Mouse (Mus musculus): ENCODE data around the gene Rpap1. TPM values are rescaled to one million over a fixed set of nuclear protein-coding genes. Genes with fewer than 3 reads are reported as not detected.

The Rpap1 gene
- total RNA-seq, 1 experiment from 2014 or later: 26.8 TPM

DNA sequence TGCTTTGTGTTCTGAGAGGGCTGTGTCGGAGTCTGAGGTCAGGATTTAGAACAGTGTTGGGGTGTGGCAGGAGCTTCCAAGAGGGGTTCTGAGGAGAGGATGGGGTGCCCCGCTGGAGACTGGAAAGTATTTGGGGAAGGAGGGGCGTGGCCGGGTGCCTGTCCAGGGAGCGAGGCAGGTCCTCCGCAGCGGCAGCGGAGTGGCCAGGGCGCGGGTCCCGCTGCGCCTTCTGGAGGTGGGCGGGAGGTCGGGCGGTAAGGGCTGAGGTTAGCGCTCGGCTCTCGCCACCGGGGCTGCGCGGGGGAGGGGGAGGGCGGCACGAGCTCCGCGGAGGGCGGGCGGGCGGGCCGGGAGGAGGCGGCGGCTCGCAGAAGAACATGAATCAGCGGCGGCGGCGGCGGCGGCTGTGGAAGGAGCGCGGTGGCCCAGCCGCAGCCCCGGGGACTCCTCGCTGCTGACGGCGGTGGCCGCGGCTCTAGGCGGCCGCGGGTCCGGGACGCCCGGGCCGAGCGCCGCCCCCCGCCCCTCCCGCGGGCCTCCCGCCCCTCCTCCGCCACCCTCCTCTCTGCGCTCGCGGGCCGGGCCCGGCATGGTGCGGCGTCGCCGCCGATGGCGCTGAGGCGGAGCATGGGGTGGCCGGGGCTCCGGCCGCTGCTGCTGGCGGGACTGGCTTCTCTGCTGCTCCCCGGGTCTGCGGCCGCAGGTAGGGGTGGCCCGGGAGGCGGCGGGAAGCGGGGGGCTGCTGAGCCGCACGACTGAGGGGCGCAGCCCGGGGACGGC, 12.0 kb upstream of the Rpap1 start:
- peak; percentile 63 for DNase-seq

DNA sequence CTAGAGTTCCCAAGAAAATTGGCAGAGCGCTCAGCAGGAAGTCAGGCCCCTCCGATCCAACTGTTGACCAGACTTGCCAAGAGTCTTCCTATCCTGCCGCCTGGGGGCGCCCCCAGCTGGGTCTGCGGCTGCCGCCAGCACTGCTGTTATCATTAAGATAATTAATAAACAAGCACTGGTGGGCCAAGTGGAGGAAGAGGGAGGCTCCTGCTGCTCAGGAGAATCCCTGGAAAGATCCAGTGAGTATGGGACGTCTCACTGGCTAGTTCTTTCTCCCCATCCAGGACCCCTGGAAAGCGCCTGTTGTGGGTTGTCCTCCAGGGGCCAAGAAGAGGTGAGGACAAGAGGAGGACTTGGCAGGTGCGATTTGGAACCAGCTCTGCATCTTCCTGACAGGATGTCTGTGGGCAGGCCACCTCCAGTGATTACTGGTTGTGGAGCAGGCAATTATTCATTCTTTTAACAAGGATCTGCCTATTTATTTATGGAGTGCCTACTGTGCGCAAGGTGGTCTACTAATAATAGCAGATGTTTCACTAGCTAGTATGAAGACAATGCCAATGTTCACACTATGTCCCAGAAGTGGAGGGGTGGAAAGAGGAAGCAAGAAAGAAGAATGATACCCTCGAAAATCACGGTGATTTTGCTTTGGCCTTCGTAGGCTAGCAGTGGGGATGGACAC, 11.1 kb upstream of the Rpap1 start:
- peak; percentile 69 for DNase-seq

DNA sequence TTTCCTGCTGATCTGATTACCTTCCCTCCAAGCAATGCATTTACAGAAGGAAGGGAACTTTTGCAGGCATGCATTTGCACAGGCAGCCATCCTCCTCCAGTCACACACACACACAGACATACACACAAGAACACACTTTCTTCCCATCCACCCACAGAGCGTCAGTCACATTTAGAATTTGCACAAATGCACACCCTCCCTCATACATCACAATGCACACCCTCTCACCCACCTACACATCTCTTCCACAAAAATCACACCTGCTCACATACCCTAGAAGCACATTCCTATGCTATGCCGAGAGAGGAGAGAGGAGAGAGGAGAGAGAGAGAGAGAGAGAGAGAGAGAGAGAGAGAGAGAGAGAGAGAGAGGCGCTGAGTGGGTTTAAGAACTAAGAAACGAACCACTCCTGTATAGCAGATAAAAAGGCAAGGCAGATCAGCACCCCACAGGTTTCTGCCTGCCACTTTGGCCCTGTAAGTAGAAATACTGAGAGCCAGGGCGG, 10.0 kb upstream of the Rpap1 start, which contains the start of gene Tyro3:
Gene Tyro3 (plus strand): TSS at position 455 of the 505 bp plus-strand sequence.
- no peak for DNase-seq

DNA sequence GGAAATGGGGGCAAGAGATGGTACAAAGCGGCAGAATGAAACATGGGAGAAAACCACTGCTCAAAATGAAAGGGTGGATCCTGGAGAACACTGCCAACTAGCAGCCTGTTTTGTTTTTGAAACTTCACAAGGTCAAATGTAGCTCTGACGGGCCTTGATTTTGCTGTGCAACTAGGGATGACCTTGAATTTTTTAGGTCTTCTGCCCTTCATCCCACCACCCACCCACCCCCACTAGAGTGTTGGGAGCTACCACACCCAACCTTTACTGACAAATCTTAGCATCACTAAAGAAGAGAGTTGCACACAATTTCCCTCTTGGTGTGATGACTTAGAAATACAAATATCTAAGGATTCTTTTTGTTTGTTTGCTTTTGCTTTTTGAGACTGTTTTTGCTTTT, 2.7 kb upstream of the Rpap1 start:
- no peak for DNase-seq

DNA sequence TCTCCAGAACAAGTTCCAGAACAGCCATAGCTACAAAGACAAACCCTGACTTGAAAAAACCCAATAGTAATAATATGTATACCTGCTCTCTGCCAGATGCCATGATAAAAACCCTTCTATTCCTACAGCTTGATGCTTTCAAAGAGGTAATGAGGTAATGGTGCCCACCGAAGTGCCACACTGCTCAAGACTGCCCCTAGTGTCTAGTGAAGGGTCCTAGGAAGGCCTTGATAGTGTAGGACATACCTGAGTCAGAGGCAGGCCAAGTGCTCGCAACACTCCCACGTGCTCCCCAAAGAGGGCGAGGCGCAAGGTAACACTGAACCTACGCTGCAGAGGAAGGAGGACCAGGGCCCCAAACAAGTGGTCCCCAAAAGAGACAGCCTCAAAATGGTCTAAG, 20.1 kb downstream of the Rpap1 start:
- no peak for DNase-seq

DNA sequence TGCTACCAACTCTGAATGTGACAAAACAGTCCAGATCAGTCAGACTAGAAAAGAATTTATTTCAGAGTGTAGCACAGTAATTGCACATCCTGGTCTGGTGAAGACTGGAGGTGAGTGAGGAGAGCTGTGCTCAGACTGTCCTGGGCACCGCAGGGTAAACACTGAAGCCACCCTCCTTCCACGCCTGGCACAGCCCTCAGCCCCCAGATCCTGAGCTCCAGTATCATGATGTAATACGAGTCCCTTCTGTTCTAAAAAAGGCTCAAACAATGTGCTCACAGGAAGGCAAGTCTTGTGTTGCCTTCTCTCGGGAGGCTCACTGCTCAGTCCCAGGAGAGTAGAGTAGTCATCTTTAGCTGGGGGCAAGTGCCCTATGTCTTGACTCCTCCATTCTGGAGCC, 23.4 kb downstream of the Rpap1 start:
- DNase-seq: no peak

DNA sequence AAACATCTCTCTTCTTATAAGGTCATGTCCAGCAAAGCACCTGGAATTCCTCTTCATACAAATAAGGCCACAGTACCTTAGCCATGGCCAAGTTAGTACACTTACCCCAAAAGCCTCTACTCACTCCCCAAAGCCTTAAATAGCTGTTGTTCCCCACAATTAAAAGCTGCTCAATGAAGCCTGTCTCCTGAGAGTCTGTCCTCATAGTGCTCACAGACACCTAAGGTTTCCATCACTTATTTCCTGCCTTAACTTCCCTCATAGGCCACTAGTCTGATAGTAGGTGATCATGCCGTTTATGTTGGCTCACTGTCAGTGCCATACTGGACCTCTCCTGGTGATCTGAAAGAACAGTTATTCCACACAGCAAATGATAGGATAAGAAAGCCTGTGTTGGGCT, 25.1 kb downstream of the Rpap1 start:
- DNase-seq: no peak

DNA sequence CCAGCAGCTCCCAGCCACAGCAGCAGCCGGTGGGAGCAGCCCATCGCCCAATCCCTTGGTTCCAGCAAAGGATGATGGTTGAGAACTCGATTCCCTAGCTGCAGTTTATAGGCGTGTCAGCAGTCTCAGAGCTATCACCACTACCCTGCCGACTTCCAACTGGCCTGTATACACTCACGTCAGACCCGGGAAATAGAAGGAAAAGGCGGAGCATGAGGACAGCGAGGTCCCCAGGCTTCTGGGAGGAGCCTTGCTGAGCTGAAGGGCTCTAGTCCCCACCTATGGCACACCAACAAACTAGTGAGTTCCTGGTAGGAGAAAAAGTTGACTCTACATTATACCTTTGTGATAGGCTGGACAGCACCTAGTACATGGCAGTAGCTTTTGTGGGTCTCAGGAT, 27.1 kb downstream of the Rpap1 start, which contains the start of gene Ltk:
Gene Ltk (minus strand): TSS at position 181 of the 400 bp plus-strand sequence.
- DNase-seq: no peak

DNA sequence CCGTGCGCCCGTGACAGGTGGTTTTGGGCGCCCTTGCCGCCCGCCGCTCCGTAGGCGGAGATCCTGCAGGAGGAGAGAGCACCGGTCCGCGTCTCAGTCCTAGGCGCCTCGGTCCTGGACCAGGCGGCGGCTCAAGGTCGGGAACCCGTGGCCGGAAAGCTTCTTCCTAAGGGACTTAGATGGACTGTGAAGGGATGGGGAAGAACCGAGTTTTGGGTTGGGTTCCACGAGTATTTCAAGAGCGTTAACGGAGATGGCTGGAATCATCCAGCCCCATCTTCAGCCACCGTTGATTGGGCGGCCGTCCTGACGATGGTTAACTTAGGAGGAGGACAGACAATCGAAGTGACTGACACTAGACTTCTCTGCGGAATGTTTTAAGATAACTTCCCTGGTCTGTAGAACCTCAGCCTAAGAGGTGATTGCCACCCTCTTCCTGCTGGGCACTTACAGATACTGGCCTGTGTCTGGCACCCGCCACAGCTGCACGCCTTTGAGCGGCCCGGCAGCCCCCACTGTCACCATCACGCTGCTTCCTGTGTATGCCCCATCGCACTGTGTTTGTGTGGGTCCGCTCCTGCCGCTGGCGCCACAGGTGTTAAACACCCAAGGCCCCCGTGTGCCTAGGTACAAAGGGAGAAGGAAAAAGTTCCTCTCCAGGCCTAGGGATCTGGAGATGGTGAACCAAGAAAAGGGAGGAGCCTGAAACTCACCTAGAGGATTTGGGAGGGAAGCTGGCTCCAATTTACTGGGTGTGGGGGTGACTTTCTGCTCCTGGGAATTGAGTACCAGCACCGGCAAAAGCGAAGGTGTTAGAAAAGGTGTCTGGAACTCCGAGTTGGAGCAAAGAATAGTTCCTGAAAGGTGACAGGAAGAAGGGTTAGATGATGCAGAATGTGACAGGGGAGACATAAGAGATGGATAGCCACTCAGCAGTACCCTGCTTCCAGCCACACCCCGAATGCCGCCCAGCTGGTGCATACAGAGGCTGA, 28.2 kb downstream of the Rpap1 start:
- no peak for DNase-seq

DNA sequence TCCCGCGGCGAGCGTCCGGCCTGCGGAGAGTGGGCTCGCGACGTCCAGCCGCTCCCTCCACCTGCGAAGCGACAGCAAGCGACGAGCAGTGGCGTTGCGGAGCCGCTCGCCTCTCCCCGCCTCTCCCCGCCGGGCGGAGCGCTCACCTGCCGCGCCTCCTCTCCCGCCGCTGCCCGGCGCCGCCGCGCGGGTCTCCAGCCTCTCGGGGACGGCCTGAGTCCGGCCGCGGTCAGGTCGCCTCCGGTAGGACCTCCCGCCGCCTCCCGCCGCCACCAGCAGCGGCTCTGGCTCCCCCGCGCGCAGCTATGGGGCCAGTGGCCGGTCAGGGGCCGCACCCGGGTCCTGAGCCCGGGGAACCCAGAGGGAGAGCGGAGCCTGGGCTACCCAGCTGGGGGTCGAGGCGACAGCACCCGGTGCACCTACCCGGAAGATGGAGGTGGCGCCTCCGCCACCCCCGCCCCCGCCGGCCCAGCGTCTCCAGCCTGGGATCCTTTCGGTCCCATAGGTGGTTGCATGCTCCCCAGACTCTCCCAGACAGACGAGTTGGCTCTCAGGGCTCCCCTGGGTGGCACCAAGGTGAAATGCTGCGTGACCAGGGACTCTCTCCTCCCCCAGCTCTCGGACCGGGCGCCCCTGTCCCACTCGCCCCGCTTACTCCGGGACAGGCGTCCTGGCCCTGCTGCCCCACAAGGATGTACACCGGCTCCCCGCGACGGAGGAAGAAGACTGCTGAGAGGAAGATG, 29.1 kb downstream of the Rpap1 start:
- DNase-seq: peak; percentile 43

DNA sequence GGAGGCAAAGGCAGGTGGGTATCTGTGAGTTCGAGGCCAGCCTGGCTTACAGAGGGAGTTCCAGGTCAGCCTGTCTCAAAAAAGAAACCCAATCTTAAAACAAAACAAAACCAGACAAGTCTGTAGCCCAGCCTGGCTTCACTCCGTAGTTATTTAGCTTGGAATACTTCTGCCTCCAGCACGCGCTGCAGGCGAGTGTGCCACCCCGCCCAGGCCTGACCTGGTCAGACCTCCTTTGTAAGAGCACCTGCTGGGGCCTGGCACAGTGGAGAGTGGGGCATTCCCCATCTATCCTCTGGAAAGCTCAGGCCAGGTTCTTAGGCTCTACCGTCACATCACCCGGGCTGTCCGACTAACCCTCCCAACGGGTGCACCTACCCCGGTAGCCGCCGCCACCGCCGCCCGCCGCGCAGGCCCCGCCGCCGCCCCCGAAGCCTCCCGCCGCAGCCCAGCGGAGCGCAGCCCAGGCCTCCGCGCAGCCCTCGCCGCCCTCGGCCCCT, 29.7 kb downstream of the Rpap1 start:
- DNase-seq: no peak

DNA sequence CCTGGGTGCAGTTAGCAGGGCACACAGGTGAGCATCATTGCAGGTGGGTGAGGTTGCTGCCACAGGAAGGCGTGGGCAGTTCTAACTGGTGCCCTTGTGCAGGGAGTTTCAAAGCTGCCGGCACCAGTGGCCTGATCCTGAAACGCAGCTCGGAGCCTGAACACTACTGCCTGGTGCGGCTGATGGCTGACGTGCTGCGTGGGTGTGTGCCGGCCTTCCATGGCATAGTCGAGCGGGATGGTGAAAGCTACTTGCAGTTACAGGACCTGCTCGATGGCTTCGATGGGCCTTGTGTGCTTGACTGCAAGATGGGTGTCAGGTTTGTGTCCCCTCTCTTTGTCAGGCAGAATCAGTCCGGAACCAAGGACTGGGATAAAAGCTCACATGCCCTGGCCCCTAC, 38.1 kb downstream of the Rpap1 start:
- no peak for DNase-seq

DNA sequence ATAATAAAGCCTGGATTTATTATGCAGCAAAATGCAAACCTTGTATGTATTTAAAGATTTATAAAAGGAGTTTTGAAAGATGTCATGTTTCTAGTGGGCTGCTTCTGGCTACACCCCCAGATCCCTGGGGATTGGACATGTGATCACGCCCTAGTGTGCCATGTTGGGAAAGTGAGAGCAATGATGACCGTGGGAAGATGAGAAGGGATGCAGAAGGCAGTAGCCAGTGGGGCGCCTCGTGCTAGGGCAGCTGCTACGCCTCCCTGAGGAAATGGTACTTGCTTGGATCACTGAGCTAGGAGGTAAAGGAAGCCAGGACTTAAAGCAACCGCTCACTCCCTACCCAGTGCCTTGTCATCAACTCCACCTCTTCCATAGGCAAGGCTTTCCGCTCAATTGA, 39.8 kb downstream of the Rpap1 start:
- no peak for DNase-seq

DNA sequence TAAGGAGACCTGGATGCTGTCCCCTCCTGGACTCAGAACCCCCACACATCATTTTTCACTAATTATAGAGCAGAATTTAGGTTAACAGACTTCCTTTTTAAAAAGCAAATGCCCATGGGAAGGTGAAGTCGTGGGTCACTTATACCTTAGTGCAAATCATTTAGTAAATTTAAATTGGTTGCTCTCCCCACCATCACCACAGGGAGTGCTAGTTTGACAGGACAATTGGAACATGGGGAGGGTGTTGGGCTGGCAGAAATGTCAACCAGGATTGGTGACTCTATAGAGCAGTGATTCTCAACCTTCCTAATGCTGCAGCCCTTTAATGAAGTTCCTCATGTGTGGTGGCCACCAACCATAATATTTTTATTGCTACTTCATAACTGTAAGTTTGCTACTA, 42.1 kb downstream of the Rpap1 start:
- no peak for DNase-seq

DNA sequence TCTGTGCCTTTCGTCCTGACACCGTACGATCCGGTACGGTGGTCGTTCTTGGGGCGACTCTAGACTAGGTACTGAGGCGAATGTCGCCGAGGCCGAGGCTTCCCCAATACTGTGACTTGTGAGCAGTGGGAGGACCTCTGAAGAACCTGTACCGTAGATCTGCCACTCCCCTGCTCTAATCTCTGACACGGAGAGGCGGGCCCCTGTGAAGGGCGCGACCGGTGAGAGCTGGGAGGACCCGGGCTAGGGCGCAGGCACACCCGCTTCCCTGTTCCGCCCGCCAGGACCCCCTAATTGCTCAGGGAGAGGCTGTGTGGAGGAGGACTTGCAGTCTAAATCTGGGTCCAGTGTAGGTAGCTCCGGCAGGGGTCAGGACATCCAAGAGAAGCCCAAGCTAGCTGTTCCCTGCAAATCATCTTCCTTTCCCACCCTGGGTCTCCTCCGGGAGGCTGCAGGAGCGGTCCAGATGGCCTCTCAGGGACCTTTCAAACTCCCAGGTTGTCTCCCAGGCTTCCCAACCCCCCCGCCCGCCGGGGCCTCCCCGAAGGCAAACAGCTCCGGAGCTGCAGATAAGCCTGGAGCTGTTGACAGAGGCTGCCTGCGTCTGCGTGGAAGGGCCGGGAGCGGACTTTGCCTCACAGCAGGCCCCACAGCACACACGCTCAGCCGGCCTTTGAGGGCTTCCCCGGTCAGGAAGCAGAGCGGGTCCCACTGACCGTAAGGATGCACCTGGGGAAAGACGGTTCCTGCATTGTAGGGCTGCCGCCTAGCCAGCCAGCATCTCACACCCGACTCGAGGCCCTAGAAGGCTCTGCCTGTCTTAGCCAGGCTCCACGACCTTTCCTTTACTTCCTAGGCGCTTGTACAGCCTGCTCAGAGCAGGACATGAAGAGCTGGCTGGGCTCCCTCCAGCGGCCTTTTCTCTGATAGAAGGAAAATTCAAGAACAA, 42.9 kb downstream of the Rpap1 start:
- no peak for DNase-seq

DNA sequence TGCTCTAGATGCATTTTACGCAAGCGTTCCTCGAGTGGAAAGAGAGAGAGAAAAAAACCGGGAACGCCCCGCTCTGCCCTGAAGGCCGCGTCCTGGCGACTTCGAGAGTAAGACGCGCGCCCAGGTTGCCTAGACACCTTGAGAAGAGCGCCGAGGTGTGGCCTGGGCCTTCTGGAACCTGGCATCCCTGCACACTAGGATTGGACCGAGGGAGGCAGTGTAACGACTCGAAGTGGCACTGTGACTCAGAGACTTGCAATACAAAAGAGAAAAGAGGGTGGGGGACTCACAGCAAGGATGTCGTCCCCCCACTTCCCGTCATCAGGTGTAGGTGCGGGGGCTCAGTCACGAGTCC, 43.6 kb downstream of the Rpap1 start:
- DNase-seq: no peak

DNA sequence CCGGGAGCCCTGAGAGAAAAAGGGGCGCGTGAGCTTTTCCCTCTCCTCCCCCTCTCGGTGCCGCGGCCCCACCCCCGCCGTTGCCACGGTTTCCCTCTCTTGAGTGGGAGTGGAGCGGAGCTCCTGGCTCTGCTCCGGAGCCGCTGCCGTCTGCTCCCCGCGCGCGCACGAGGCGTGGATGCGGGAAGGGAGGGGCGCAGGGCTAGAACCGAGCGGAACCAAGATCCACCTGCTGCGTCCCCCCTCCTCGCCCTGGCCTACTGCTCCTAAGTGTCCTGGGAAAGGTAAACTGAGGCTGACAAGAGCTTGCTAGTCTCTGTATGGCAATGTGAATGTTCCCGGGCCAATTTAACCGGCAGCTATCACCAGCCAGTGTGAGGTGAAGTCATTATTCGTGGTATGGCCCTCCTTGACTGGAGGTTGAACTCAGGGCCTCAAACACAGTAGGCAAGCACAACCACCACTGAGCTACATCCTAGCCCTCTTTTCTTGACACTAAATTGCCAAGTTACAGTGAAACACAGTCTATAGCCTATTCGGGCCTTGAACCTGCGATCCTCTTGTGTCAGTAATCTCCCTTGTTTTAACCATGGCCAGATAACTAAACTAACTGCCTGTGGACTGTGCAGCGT, 44.0 kb downstream of the Rpap1 start:
- DNase-seq: no peak

DNA sequence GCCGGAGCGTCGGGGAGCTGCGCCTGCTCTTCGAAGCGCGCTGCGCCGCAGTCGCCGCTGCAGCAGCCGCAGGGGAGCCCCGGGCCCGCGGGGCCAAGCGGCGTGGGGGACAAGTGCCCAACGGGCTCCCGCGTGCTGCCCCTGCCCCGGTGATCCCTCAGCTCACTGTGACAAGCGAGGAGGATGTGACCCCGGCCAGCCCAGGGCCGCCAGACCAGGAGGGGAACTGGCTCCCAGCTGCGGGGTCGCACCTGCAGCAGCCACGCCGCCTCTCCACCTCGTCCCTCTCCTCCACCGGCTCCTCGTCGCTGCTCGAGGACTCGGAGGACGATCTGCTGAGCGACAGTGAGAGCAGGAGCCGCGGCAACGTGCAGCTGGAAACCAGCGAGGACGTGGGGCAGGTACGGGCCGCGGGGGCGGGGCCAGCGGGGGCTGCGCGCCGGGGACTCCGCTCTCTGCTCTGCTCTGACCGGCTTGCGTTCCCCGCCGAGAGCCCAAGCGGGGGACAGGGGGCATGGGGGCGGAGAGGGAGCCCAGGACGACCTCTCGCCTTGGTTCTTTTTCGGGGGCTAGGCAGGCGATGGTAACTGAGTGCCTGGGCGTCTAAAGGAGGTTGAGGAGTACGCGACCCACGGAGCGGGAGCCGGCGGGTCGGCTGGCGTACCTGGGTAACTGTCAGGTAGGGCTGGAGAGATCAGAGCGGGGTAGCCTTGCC, 44.7 kb downstream of the Rpap1 start:
- DNase-seq: peak; percentile 48
